Mouse (Mus musculus) midbrain, embryonic 14.5 days (tissue): ENCODE measurements around the gene Kif9. TPM values are rescaled to one million over a fixed set of nuclear protein-coding genes. Genes with fewer than 3 reads are reported as not detected.

ENCODE experiments used
- ATAC-seq: fragments of 200-750 bp; cut with Nextera tagmentation; 2 replicates; pipeline ENCODE4 v1.8.0; 2017; ENCODE audit warnings: moderate number of reproducible peaks, moderate library complexity; ENCODE audit not compliant: low FRiP score, low TSS enrichment
- DNase-seq: peaks from one replicate; pipeline ENCODE4 v3.0.0-alpha.2; 2015
- H3K27ac ChIP-seq: fragments of 300-500 bp; sonication (generic); replicated peaks from 2 replicates; pipeline ENCODE4 v1.5.1; 2014; ENCODE audit warnings: mild to moderate bottlenecking, low read depth, low read length, moderate library complexity
- H3K27me3 ChIP-seq: fragments of 300-500 bp; sonication (generic); 2 replicates; pipeline ENCODE4 v1.6.1; 2014; ENCODE audit warnings: low read length, control low read depth, mixed read lengths; ENCODE audit not compliant: control insufficient read depth, insufficient read depth
- H3K36me3 ChIP-seq: fragments of 300-500 bp; sonication (generic); 2 replicates; pipeline ENCODE4 v1.6.1; 2014; ENCODE audit warnings: low read length, control low read depth; ENCODE audit not compliant: control insufficient read depth, insufficient read depth
- H3K4me1 ChIP-seq: fragments of 300-500 bp; sonication (generic); 2 replicates; pipeline ENCODE4 v1.6.1; 2014; ENCODE audit warnings: mild to moderate bottlenecking, antibody characterized with exemption, low read length, control low read depth; ENCODE audit not compliant: control insufficient read depth, insufficient read depth
- H3K4me2 ChIP-seq: fragments of 300-500 bp; sonication (generic); 2 replicates; pipeline ENCODE4 v1.6.1; 2014; ENCODE audit warnings: mild to moderate bottlenecking, low read length, moderate library complexity
- H3K4me3 ChIP-seq: fragments of 300-500 bp; sonication (generic); replicated peaks from 2 replicates; pipeline ENCODE4 v1.5.1; 2014; ENCODE audit warnings: low read depth, low read length
- H3K9ac ChIP-seq: fragments of 300-500 bp; sonication (generic); replicated peaks from 2 replicates; pipeline ENCODE4 v1.6.1; 2014; ENCODE audit warnings: mild to moderate bottlenecking, low read length, moderate library complexity
- H3K9me3 ChIP-seq: fragments of 300-500 bp; sonication (generic); 2 replicates; pipeline ENCODE4 v1.6.1; 2016; ENCODE audit warnings: low read length, control low read depth, mixed read lengths; ENCODE audit not compliant: control insufficient read depth
- WGBS: fragments of 180-500 bp; shearing (Covaris S2); extraction: QIAGEN DNeasy Blood & Tissue Kit; methylation state at CpG from one replicate; pipeline ENCODE4 v1.1.7; 2014; 5-methylcytosine and 5-hydroxymethylcytosine counted together
- polyA plus RNA-seq: library from polyadenylated mRNA; unstranded; fragments of >200 nt; fragmentation: Nextera tagmentation; extraction: Ambion mirVana; gene quantifications from 2 replicates; pipeline ENCODE4 v1.2.1, GENCODE M21; 2014

Gene Kif9
- polyA plus RNA-seq, 1 experiment from 2014 or later, result 3.4 TPM

GRCm38 (mm10) chr9:110477951-110478350, 1.2 kb downstream of the Kif9 start:
- ATAC-seq (no peak), DNase-seq (no peak)
- Histone ChIP-seq H3K9ac (no peak overlapping the region), H3K4me3 (no peak overlapping the region), H3K27ac (no peak overlapping the region), H3K4me2 (no peak overlapping the region), H3K27me3 (no peaks in the 10 kb centered on the region), H3K4me1 (peaks cover 7% of the 10 kb centered on the region), H3K9me3 (no peaks in the 10 kb centered on the region), H3K36me3 (no peaks in the 10 kb centered on the region)
- WGBS, result 49% methylated on average over 11 of the region's 11 CpGs

GRCm38 (mm10) chr9:110478639-110479038, 1.9 kb downstream of the Kif9 start:
- no peak for DNase-seq
- Histone ChIP-seq H3K4me1 (peaks cover 7% of the 10 kb centered on the region), H3K4me2 (no peak overlapping the region), H3K9me3 (no peaks in the 10 kb centered on the region), H3K27ac (no peak overlapping the region), H3K27me3 (no peaks in the 10 kb centered on the region), H3K36me3 (no peaks in the 10 kb centered on the region), H3K4me3 (no peak overlapping the region), H3K9ac (no peak overlapping the region)
- WGBS, result 78% methylated on average over 4 of the region's 4 CpGs
- no peak for ATAC-seq

- Histone ChIP-seq H3K36me3 (no peaks in the 10 kb centered on the region), H3K9me3 (no peaks in the 10 kb centered on the region; the same call in 1 of the 2 replicates), H3K27me3 (no peaks in the 10 kb centered on the region), H3K4me2 (no peak overlapping the region), H3K27ac (no peak overlapping the region), H3K4me1 (no peaks in the 10 kb centered on the region), H3K9ac (no peak overlapping the region), H3K4me3 (no peak overlapping the region)
- WGBS, result 22% methylated on average over 4 of the region's 4 CpGs
- no peak for DNase-seq
- ATAC-seq, result no peak
These were observed 12.1 kb downstream of the Kif9 start for GRCm38 (mm10) chr9:110488841-110489240.

- Histone ChIP-seq H3K4me3 (no peak overlapping the region), H3K27ac (no peak overlapping the region), H3K27me3 (no peaks in the 10 kb centered on the region), H3K4me2 (no peak overlapping the region), H3K9ac (no peak overlapping the region), H3K9me3 (no peaks in the 10 kb centered on the region; the same call in 1 of the 2 replicates), H3K36me3 (no peaks in the 10 kb centered on the region), H3K4me1 (no peaks in the 10 kb centered on the region)
- WGBS, result 60% methylated on average over 5 of the region's 5 CpGs
- no peak for ATAC-seq
- no peak for DNase-seq
These were observed 14.2 kb downstream of the Kif9 start for GRCm38 (mm10) chr9:110490913-110491312.

GRCm38 (mm10) chr9:110525737-110526136, 49.0 kb downstream of the Kif9 start:
- peaks cover 1% of the 10 kb centered on the region; the same call in 1 of the 2 replicates for H3K4me1 ChIP-seq
- H3K36me3 ChIP-seq, result no peaks in the 10 kb centered on the region
- H3K4me2 ChIP-seq, result no peak overlapping the region
- no peaks in the 10 kb centered on the region for H3K9me3 ChIP-seq
- no peak for DNase-seq
- no peak overlapping the region for H3K27ac ChIP-seq
- H3K9ac ChIP-seq, result no peak overlapping the region
- no peaks in the 10 kb centered on the region for H3K27me3 ChIP-seq
- 57% methylated on average over 2 of the region's 2 CpGs for WGBS
- no peak overlapping the region for H3K4me3 ChIP-seq
- no peak for ATAC-seq

- 41% methylated on average over 9 of the region's 9 CpGs for WGBS
- peaks cover 13% of the 10 kb centered on the region for H3K4me1 ChIP-seq
- H3K36me3 ChIP-seq, result no peaks in the 10 kb centered on the region
- H3K4me2 ChIP-seq, result no peak overlapping the region
- H3K9ac ChIP-seq, result no peak overlapping the region
- ATAC-seq (no peak), DNase-seq (no peak)
- no peak overlapping the region for H3K4me3 ChIP-seq
- no peaks in the 10 kb centered on the region for H3K27me3 ChIP-seq
- H3K9me3 ChIP-seq, result no peaks in the 10 kb centered on the region
- H3K27ac ChIP-seq, result no peak overlapping the region
These were observed 52.4 kb downstream of the Kif9 start for GRCm38 (mm10) chr9:110529002-110529737.

GRCm38 (mm10) chr9:110530650-110531049, 53.9 kb downstream of the Kif9 start:
- no peak overlapping the region for H3K27ac ChIP-seq
- DNase-seq (no peak), ATAC-seq (no peak)
- H3K4me1 ChIP-seq, result peaks cover 28% of the 10 kb centered on the region
- no peaks in the 10 kb centered on the region for H3K27me3 ChIP-seq
- no peaks in the 10 kb centered on the region for H3K9me3 ChIP-seq
- no peaks in the 10 kb centered on the region for H3K36me3 ChIP-seq
- 74% methylated on average over 3 of the region's 3 CpGs for WGBS
- H3K9ac ChIP-seq, result no peak overlapping the region
- no peak overlapping the region for H3K4me3 ChIP-seq
- H3K4me2 ChIP-seq, result peak overlapping the region; percentile 57; the same call in 1 of the 2 replicates

GRCm38 (mm10) chr9:110531151-110531791, 54.5 kb downstream of the Kif9 start:
- peak overlapping the region; percentile 99; the same call in 1 of the 2 replicates for H3K27ac ChIP-seq
- peaks cover 28% of the 10 kb centered on the region for H3K4me1 ChIP-seq
- H3K36me3 ChIP-seq, result no peaks in the 10 kb centered on the region
- no peaks in the 10 kb centered on the region for H3K27me3 ChIP-seq
- H3K4me2 ChIP-seq, result peak overlapping the region; percentile 57
- ATAC-seq (no peak), DNase-seq (peak; percentile 30)
- H3K9ac ChIP-seq, result peak overlapping the region; percentile 99; the same call in 1 of the 2 replicates
- H3K9me3 ChIP-seq, result no peaks in the 10 kb centered on the region
- 28% methylated on average over 6 of the region's 6 CpGs for WGBS
- peak overlapping the region; percentile 100 for H3K4me3 ChIP-seq
